Mouse (Mus musculus): ENCODE data around the gene Ctbp1.

GRCm38 (mm10) chr5:33301801-33302200 is 27.0 kb upstream of the Ctbp1 start:
- peak; percentile 28 for TF ChIP-seq CTCF (IDR thresholded peaks at IDR 0.05; ENCODE audit: low read depth)
- TF ChIP-seq EP300 (IDR thresholded peaks at IDR 0.05; ENCODE audit: low read depth) = no peak
